Mouse (Mus musculus) heart, embryonic 15.5 days (tissue): ENCODE results near the gene Ptpn13. TPM values are rescaled to one million over a fixed set of nuclear protein-coding genes. Genes with fewer than 3 reads are reported as not detected.

Experiments used
- ATAC-seq: fragments of 200-750 bp; cut with Nextera tagmentation; replicated peaks from 2 replicates; pipeline ENCODE4 v1.8.0; 2017; ENCODE audit warnings: low read depth, moderate TSS enrichment; ENCODE audit not compliant: insufficient number of reproducible peaks, insufficient read depth, low FRiP score
- H3K27ac ChIP-seq: fragments of 300-500 bp; sonication (generic); 2 replicates; pipeline ENCODE4 v1.5.1; 2015; ENCODE audit warnings: mild to moderate bottlenecking, inconsistent platforms
- H3K27me3 ChIP-seq: fragments of 300-500 bp; sonication (generic); 2 replicates; pipeline ENCODE4 v1.6.1; 2015; ENCODE audit warnings: inconsistent platforms
- H3K36me3 ChIP-seq: fragments of 300-500 bp; sonication (generic); 2 replicates; pipeline ENCODE4 v1.6.1; 2015; ENCODE audit warnings: mild to moderate bottlenecking, inconsistent platforms
- H3K4me1 ChIP-seq: fragments of 300-500 bp; sonication (generic); replicated peaks from 2 replicates; pipeline ENCODE4 v1.6.1; 2015; ENCODE audit warnings: inconsistent platforms
- H3K4me2 ChIP-seq: fragments of 300-500 bp; sonication (generic); 2 replicates; pipeline ENCODE4 v1.6.1; 2015; ENCODE audit warnings: inconsistent platforms, mild to moderate bottlenecking, moderate library complexity
- H3K4me3 ChIP-seq: fragments of 300-500 bp; sonication (generic); 2 replicates; pipeline ENCODE4 v1.5.1; 2015; ENCODE audit warnings: mild to moderate bottlenecking, inconsistent platforms
- H3K9ac ChIP-seq: fragments of 300-500 bp; sonication (generic); 2 replicates; pipeline ENCODE4 v1.6.1; 2015; ENCODE audit warnings: mild to moderate bottlenecking, inconsistent platforms
- H3K9me3 ChIP-seq: fragments of 300-500 bp; sonication (generic); replicated peaks from 2 replicates; pipeline ENCODE4 v1.6.1; 2016; ENCODE audit warnings: inconsistent platforms
- WGBS: fragments of 180-500 bp; shearing (Covaris S2); methylation state at CpG from one replicate; pipeline ENCODE4 v1.1.7; 2015; ENCODE audit warnings: mixed read lengths; 5-methylcytosine and 5-hydroxymethylcytosine counted together
- polyA plus RNA-seq: library from polyadenylated mRNA; unstranded; fragments of >200 nt; fragmentation: Nextera tagmentation; extraction: Ambion mirVana; gene quantifications from 2 replicates; pipeline ENCODE4 v1.2.1, GENCODE M21; 2015

The Ptpn13 gene
- polyA plus RNA-seq, 1 experiment from 2014 or later, result 5.9 TPM

GRCm38 (mm10) chr5:103460903-103461302 lies 35.9 kb downstream of the Ptpn13 start:
- Histone ChIP-seq H3K4me3 (no peak overlapping the region), H3K27me3 (no peaks in the 10 kb centered on the region), H3K9me3 (no peaks in the 10 kb centered on the region), H3K36me3 (no peaks in the 10 kb centered on the region), H3K9ac (no peak overlapping the region), H3K4me1 (peaks cover 7% of the 10 kb centered on the region), H3K4me2 (no peak overlapping the region), H3K27ac (no peak overlapping the region)
- no peak for ATAC-seq
- WGBS, result 78% methylated on average over 6 of the region's 6 CpGs

GRCm38 (mm10) chr5:103463661-103464219 lies 38.7 kb downstream of the Ptpn13 start:
- Histone ChIP-seq H3K27ac (no peak overlapping the region), H3K4me1 (peaks cover 4% of the 10 kb centered on the region), H3K9ac (no peak overlapping the region), H3K27me3 (no peaks in the 10 kb centered on the region), H3K36me3 (no peaks in the 10 kb centered on the region), H3K4me2 (no peak overlapping the region), H3K4me3 (no peak overlapping the region), H3K9me3 (no peaks in the 10 kb centered on the region)
- 82% methylated on average over 10 of the region's 10 CpGs for WGBS
- no peak for ATAC-seq

GRCm38 (mm10) chr5:103464329-103464728 lies 39.3 kb downstream of the Ptpn13 start:
- 61% methylated on average over 4 of the region's 4 CpGs for WGBS
- H3K4me2 ChIP-seq, result no peak overlapping the region
- no peaks in the 10 kb centered on the region for H3K36me3 ChIP-seq
- H3K4me1 ChIP-seq, result peaks cover 4% of the 10 kb centered on the region; the same call in 1 of the 2 replicates
- H3K9me3 ChIP-seq, result no peaks in the 10 kb centered on the region
- no peak overlapping the region for H3K27ac ChIP-seq
- H3K9ac ChIP-seq, result no peak overlapping the region
- H3K4me3 ChIP-seq, result no peak overlapping the region
- no peak for ATAC-seq
- H3K27me3 ChIP-seq, result no peaks in the 10 kb centered on the region

- Histone ChIP-seq H3K27me3 (no peaks in the 10 kb centered on the region), H3K9me3 (no peaks in the 10 kb centered on the region), H3K4me2 (no peak overlapping the region), H3K9ac (no peak overlapping the region), H3K27ac (no peak overlapping the region), H3K4me3 (no peak overlapping the region), H3K4me1 (peaks cover 4% of the 10 kb centered on the region; the same call in 1 of the 2 replicates), H3K36me3 (no peaks in the 10 kb centered on the region)
- ATAC-seq, result no peak
- 81% methylated on average over 10 of the region's 10 CpGs for WGBS
These were observed 39.8 kb downstream of the Ptpn13 start for GRCm38 (mm10) chr5:103464771-103465170.

GRCm38 (mm10) chr5:103472670-103473069 lies 47.7 kb downstream of the Ptpn13 start:
- Histone ChIP-seq H3K27ac (no peak overlapping the region), H3K4me3 (no peak overlapping the region), H3K27me3 (no peaks in the 10 kb centered on the region), H3K9ac (no peak overlapping the region), H3K4me1 (0 out of 2 replicates have a peak, but pooled peaks cover 4% of the 10 kb centered on the region), H3K9me3 (no peaks in the 10 kb centered on the region), H3K4me2 (no peak overlapping the region), H3K36me3 (no peaks in the 10 kb centered on the region)
- 61% methylated on average over 5 of the region's 5 CpGs for WGBS
- no peak for ATAC-seq

GRCm38 (mm10) chr5:103473467-103474096 lies 48.6 kb downstream of the Ptpn13 start:
- Histone ChIP-seq H3K4me3 (no peak overlapping the region), H3K27ac (no peak overlapping the region), H3K27me3 (no peaks in the 10 kb centered on the region), H3K36me3 (no peaks in the 10 kb centered on the region), H3K9me3 (no peaks in the 10 kb centered on the region), H3K9ac (no peak overlapping the region), H3K4me2 (no peak overlapping the region), H3K4me1 (0 out of 2 replicates have a peak, but pooled peaks cover 4% of the 10 kb centered on the region)
- no peak for ATAC-seq
- WGBS, result 80% methylated on average over 11 of the region's 11 CpGs

GRCm38 (mm10) chr5:103474259-103474658 lies 49.3 kb downstream of the Ptpn13 start:
- WGBS, result 86% methylated on average over 4 of the region's 4 CpGs
- Histone ChIP-seq H3K4me1 (0 out of 2 replicates have a peak, but pooled peaks cover 4% of the 10 kb centered on the region), H3K27ac (no peak overlapping the region), H3K36me3 (no peaks in the 10 kb centered on the region), H3K4me3 (no peak overlapping the region), H3K27me3 (no peaks in the 10 kb centered on the region), H3K9me3 (no peaks in the 10 kb centered on the region), H3K4me2 (no peak overlapping the region), H3K9ac (no peak overlapping the region)
- ATAC-seq, result no peak

- Histone ChIP-seq H3K9ac (no peak overlapping the region), H3K27ac (no peak overlapping the region), H3K36me3 (no peaks in the 10 kb centered on the region), H3K27me3 (no peaks in the 10 kb centered on the region), H3K9me3 (no peaks in the 10 kb centered on the region), H3K4me3 (no peak overlapping the region), H3K4me2 (no peak overlapping the region), H3K4me1 (0 out of 2 replicates have a peak, but pooled peaks cover 4% of the 10 kb centered on the region)
- ATAC-seq, result no peak
- WGBS, result 53% methylated on average over 5 of the region's 5 CpGs
These were observed 50.5 kb downstream of the Ptpn13 start for GRCm38 (mm10) chr5:103475503-103475902.

- Histone ChIP-seq H3K27me3 (no peaks in the 10 kb centered on the region), H3K4me2 (no peak overlapping the region), H3K9ac (no peak overlapping the region), H3K4me3 (no peak overlapping the region), H3K36me3 (no peaks in the 10 kb centered on the region), H3K9me3 (no peaks in the 10 kb centered on the region), H3K4me1 (peaks cover 7% of the 10 kb centered on the region; the same call in 1 of the 2 replicates), H3K27ac (no peak overlapping the region)
- 84% methylated on average over 5 of the region's 5 CpGs for whole genome bisulfite sequencing
- no peak for ATAC-seq
These were observed 54.5 kb downstream of the Ptpn13 start for GRCm38 (mm10) chr5:103479503-103479902.

GRCm38 (mm10) chr5:103481222-103481621 lies 56.2 kb downstream of the Ptpn13 start:
- peaks cover 4% of the 10 kb centered on the region; the same call in 1 of the 2 replicates for H3K4me1 ChIP-seq
- H3K9me3 ChIP-seq, result no peaks in the 10 kb centered on the region
- no peak overlapping the region for H3K4me2 ChIP-seq
- 48% methylated on average over 2 of the region's 2 CpGs for WGBS
- H3K27me3 ChIP-seq, result no peaks in the 10 kb centered on the region
- no peak overlapping the region for H3K4me3 ChIP-seq
- ATAC-seq, result no peak
- H3K27ac ChIP-seq, result peak overlapping the region; percentile 32
- H3K9ac ChIP-seq, result no peak overlapping the region
- H3K36me3 ChIP-seq, result no peaks in the 10 kb centered on the region

GRCm38 (mm10) chr5:103487001-103487400 lies 62.0 kb downstream of the Ptpn13 start:
- Histone ChIP-seq H3K27me3 (no peaks in the 10 kb centered on the region), H3K9me3 (no peaks in the 10 kb centered on the region), H3K4me2 (no peak overlapping the region), H3K4me3 (no peak overlapping the region), H3K4me1 (0 out of 2 replicates have a peak, but pooled peaks cover 2% of the 10 kb centered on the region), H3K27ac (no peak overlapping the region), H3K36me3 (no peaks in the 10 kb centered on the region), H3K9ac (no peak overlapping the region)
- 83% methylated on average over 7 of the region's 7 CpGs for WGBS
- no peak for ATAC-seq

- ATAC-seq, result 0 out of 2 replicates have a peak, but pooled peaks have one; percentile 39
- H3K27me3 ChIP-seq, result no peaks in the 10 kb centered on the region
- H3K9me3 ChIP-seq, result no peaks in the 10 kb centered on the region
- 0 out of 2 replicates have a peak, but pooled peaks cover 2% of the 10 kb centered on the region for H3K4me1 ChIP-seq
- no peak overlapping the region for H3K9ac ChIP-seq
- no peak overlapping the region for H3K27ac ChIP-seq
- 51% methylated on average over 8 of the region's 8 CpGs for WGBS
- no peaks in the 10 kb centered on the region for H3K36me3 ChIP-seq
- no peak overlapping the region for H3K4me2 ChIP-seq
- H3K4me3 ChIP-seq, result no peak overlapping the region
These were observed 66.0 kb downstream of the Ptpn13 start for GRCm38 (mm10) chr5:103490964-103491363.
